Mouse (Mus musculus) c-Kit-negative CD71-positive TER-119-positive erythroid progenitor cells, embryonic 14.5 days (primary cell): ENCODE data around the gene Cers6.

Experiments used
- DNase-seq: peaks from one replicate; pipeline ENCODE4 v3.0.0-alpha.2; 2013; ENCODE audit warnings: low read depth, low spot score

Gene Cers6

GRCm38 (mm10) chr2:68916299-68916698, 55.1 kb downstream of the Cers6 start:
- DNase-seq = no peak

- DNase-seq = no peak
Measured at GRCm38 (mm10) chr2:68917010-68917409, 55.8 kb downstream of the Cers6 start.

GRCm38 (mm10) chr2:68917524-68917923, 56.3 kb downstream of the Cers6 start:
- no peak for DNase-seq

- no peak for DNase-seq
Measured at GRCm38 (mm10) chr2:68924344-68924743, 63.1 kb downstream of the Cers6 start.

- no peak for DNase-seq
Measured at GRCm38 (mm10) chr2:68925542-68925941, 64.3 kb downstream of the Cers6 start.

DNA sequence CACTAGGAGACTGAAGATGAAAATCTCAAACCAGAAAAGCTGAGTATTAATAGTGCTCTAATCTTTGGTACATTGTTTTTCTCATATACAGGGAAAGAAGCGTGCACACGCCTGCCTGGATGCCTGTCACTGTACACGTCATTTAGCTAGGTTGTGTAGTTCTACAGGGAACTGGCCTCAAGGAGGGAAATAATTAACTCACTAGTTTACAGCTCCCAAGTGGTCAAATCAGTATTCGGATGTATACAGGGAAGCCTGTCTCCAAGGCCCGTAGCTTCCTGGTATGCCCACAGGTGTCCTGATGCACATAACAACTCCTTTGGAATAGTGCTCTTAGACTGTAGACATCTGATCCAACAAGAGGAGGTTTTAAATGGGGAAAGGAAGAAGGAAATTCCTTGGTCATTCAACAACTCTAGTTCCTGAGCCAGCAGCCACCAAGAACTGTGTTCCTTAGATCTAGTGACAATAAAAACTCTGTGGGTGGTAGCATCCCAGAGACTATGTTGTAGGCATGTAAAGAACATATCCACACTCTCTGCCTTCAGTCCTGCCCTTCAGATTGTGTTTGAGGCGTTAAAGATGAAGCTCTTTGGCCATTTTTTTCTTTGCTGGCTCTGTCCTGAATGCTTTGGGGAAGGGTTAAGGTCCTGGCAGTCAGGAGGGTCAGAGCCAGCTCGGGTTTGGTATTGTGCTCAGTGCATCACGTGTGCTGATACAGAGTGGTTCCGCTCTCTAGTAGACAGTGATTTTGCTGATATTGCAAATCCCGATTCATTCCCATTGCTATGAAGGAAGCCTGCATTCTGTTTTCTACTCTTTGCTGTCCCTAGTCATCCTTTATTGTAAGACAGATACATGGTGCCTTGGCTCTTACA, 65.9 kb downstream of the Cers6 start:
- no peak for DNase-seq

DNA sequence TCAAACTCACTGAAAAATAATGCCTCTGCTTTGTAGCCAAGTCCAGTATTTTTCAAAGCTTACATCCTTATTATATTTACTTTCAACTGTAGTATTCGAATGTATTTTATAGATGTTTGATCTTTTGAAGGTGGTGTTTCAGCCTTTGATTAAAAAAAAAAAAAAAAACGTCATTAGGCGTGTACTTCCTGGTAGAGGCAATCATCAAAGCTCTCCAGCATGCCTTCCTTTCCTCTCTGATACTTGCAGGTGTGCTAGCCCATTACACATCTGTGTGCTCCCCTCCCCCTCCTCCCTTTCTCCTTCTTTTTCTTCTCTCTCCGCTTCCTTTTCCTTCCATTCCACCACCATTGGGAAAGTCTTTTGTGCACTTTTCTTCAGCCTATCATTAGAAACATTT, 71.0 kb downstream of the Cers6 start:
- DNase-seq = no peak

GRCm38 (mm10) chr2:68932656-68933055, 71.4 kb downstream of the Cers6 start:
- DNase-seq = no peak

DNA sequence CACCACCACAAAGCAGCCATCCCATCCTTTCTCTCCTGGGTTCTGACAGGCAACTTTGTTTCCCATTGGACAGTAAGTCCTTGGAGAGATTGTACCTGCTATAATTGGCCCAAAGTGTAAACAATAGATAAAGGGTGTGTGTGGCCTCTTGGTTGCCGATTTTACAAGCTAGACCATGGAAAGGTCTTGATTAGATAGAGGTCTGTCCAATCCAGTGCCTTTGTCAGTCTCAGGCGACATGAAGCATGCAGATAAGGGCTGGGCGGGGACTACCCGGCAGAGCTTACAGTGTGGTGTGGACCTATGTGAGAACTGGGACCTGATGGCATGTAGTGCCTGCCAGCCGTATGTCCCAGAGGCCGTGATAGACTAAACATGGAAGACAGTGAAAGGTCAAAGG, 73.4 kb downstream of the Cers6 start:
- DNase-seq = no peak

DNA sequence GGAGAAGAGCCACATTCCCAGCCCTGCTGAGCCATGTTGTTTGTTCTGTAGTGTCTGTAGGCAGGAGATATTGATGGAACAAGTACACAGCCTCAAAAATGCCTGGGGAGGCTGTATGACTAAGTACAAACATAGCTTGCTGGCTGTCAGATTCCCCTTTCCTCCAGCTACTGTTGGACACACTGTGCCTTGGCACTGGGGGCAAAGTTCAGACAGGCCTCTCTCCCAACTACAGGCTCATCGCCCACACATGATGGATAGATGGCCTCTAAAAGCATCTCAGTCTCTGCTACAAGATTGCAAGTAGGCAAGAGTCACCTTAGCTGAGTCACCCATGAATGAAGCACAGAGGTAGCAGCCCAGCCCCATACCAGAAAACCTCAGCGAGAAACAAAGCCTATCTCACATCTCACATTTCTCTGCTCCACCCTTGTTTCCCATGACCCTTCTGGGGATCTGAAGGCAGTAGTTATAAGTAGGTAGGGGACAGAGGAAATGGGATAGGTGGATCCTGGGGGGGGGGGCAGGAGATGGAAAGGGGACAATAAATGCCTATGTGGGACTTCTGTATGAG, 74.6 kb downstream of the Cers6 start:
- no peak for DNase-seq

GRCm38 (mm10) chr2:68936773-68937172, 75.5 kb downstream of the Cers6 start:
- no peak for DNase-seq

GRCm38 (mm10) chr2:68937833-68938232, 76.6 kb downstream of the Cers6 start:
- DNase-seq = no peak

GRCm38 (mm10) chr2:68944898-68945297, 83.7 kb downstream of the Cers6 start:
- DNase-seq = no peak

- DNase-seq = no peak
Measured at GRCm38 (mm10) chr2:68945976-68946375, 84.7 kb downstream of the Cers6 start.

GRCm38 (mm10) chr2:68946819-68947218, 85.6 kb downstream of the Cers6 start:
- no peak for DNase-seq

GRCm38 (mm10) chr2:68949137-68949536, 87.9 kb downstream of the Cers6 start:
- DNase-seq = no peak

DNA sequence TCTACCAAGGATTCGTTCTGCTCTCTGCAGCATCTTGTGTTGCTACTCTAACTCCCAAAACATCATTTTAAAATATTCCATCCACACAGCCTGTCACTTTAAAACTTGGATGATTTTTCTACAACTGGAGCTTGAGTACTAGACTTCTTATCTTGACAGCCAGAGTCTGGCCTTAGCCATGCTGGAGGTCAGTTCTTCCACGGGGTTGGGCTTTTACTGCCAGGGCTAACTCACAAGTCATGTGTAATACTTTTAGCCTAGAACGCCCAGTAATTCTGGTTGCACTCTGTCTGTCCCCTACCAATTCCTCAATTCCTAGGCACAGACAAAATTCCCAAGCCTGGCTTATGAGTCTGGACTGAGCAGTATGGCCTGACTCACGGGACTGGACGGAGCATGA, 88.5 kb downstream of the Cers6 start:
- no peak for DNase-seq

DNA sequence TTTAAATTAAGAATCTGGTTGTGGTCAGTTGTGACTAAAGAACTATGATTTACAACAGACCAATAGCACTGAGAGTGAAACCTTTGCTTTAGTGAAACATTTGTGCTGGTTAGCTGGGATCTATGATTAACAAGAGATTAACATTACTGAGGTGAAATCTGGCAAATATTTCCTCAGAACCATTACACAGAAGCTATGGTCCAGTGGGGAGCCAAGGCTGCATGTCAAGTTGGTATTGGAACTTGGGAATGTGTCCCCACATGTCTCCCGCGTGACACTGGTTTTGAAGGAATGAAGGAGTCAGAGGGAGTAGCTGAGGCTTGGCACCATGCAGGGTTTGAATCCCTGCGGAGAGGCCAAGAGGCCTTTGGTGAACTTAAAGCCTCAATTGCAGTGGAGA, 90.5 kb downstream of the Cers6 start:
- DNase-seq = no peak

DNA sequence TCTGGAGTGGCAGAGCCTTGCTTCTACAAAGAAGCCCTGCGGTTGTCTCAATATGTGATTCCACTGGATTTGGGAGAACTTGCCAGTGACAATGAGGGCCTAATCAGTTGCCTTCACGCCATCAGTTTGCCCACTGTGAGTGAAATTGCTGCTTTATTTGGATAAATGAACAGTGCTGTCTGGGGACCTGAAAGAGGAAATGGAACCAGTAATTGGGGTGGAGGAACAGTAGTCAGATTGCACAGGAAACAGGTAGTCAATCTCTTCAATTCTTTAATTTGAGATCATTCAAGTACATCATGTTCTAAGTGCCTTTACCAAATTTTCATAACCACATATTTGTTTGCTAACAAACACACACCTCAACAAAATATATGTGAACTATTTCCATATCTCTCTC, 92.4 kb downstream of the Cers6 start:
- DNase-seq = no peak

DNA sequence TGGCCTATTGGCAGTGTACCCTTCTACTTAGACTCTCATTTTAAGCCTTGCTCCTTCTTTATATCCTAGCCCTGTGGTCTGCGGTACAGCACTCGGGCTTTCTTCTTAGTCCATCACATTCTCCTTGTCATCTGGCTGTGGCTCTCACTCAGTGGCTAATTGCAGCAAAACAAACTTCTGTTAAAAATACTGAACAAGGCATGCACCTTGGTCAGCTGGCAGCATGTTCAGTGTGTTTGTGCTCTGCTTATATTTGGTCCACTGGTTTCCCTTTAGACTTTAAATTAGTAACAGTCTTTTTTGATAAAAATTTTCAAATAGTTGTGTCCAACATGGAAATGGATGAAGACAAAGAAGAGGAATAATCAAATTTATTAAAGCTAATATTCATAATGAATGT, 94.3 kb downstream of the Cers6 start:
- no peak for DNase-seq

- DNase-seq = no peak
Measured at GRCm38 (mm10) chr2:68956146-68956545, 94.9 kb downstream of the Cers6 start.

DNA sequence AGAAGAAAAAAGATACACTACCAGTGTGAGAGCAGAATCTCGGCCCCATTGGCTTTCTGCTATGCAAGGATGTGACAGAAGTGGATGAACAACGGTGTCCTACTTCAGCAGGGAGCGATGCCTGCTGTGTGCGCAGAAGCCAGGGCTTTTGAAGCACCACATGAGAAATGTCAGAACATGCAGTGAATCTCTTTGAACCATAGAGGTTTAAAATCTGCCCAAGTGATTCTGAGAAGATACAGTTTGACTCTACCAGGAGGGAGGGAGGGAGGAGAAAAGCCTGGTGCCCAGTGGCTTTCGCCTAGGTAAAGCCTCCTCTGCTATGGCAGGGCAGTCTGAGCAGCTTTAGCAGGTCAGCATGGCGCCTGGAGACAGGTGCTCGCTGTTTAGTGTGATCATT, 96.6 kb downstream of the Cers6 start:
- no peak for DNase-seq

GRCm38 (mm10) chr2:68959573-68959972, 98.3 kb downstream of the Cers6 start:
- no peak for DNase-seq
